Mouse (Mus musculus) embryo, embryonic 10 days (tissue): ENCODE results near the gene Clcn5.

Source experiments
- DNase-seq: peaks from one replicate; pipeline ENCODE4 v3.0.0-alpha.2; 2015; ENCODE audit warnings: low spot score

Clcn5 gene

GRCm38 (mm10) chrX:7319089-7319721, at the start of gene Clcn5:
Gene Clcn5, minus strand, starts transcription at chrX:7319358.
- peak; percentile 92 for DNase-seq

GRCm38 (mm10) chrX:7325455-7325854, 6.3 kb upstream of the Clcn5 start:
- peak; percentile 15 for DNase-seq

DNA sequence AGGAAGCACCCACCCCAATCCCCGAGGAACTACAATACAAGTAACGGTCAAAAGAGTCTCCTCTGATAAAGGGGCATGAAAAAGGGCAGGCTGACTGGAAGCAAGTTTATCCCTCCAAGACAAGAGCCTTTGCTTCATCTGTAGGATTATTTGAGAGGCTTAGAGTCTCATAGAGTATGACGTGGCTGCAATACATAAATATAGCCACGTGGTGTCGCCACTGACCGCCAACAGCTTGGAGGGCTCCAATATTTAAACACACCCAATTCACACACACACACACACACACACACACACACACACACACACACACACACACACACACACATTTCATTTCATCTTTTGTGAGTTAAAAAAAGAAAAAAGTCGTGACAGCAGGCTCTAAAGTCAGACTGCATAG, 3.1 kb upstream of the Clcn5 start:
- DNase-seq, result peak; percentile 67

- DNase-seq, result no peak
Observed at GRCm38 (mm10) chrX:7320571-7320970, 1.4 kb upstream of the Clcn5 start.

DNA sequence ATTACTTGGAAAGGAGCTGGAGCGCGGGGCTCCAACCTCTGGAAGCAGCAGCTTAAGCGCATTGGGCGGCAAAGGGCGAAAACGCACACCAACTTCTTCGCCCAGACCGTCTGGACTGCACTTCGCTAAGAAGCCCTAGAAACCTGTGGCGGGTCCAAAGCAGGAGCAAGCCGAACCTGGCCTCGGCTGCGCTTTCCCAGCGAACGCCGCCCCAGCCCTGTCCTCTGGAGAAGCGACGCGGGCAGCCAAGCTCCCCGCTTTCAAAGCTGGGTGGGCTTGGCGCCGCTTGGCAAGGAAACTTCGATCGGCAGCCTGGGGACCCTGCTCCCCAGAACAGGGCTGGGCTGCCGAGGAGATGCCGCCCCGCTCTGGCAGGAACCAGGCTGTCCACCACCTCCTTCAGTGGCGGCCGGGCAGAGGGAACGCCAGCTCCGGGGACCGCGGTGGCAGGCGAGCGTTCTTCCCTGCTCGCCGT, 570 bp downstream of the Clcn5 start:
- DNase-seq, result peak; percentile 50

DNA sequence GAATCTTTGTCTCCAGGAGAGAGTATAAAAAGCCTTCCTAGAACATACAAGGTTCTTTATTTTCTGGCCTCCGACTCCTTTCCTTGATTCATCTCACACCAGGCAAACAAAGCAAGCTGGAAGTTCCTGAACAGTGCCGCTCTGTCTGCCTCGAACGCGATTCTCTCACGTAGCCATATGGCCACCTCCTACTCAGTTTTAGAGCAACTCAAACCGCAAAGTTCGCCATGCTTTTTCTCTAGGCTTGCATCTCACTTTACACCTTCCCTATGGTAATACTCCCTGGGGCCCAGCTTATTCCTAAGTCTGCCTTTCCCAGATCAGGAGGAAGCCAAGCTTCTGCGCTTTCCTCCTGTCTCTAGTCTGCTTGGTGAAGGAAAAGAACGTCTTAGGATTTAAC, 4.0 kb downstream of the Clcn5 start:
- peak; percentile 11 for DNase-seq

GRCm38 (mm10) chrX:7314645-7315044, 4.5 kb downstream of the Clcn5 start:
- peak; percentile 9 for DNase-seq

- no peak for DNase-seq
Observed at GRCm38 (mm10) chrX:7308242-7308641, 10.9 kb downstream of the Clcn5 start.

- no peak for DNase-seq
Observed at GRCm38 (mm10) chrX:7306861-7307260, 12.3 kb downstream of the Clcn5 start.

GRCm38 (mm10) chrX:7292981-7293380, 26.2 kb downstream of the Clcn5 start:
- no peak for DNase-seq

DNA sequence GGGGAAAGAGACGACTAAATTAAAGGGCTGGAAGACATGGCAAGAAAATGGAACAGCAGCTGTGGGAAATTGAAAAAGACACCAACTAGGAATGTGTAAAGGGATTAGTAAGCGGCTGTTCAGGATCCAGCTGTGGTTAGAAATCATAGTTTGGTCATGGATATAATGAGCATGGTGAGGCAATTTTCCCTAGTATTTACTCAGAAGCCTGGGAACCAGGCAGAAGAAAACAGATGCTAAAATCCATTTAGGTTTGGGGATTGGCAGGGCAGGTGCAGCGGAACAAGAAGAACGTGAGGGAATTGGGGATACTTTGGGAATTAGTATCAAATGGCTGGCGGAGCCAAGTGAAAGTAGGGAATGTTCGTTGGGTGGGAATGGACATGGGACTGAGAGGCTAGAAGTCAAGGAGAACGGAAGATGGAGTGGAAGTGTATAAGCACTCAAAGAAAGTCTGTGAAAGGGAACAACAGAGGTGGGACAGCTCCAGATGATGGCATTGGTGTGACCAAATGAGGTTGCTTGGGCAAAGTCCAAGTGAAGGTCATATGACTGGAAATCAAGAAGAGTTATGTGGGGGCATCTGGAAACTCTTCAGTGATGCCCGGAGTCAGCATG, 26.9 kb downstream of the Clcn5 start:
- DNase-seq, result no peak

GRCm38 (mm10) chrX:7288976-7289375, 30.2 kb downstream of the Clcn5 start:
- DNase-seq, result peak; percentile 32

- DNase-seq, result no peak
Observed at GRCm38 (mm10) chrX:7287051-7287734, 32.0 kb downstream of the Clcn5 start.

GRCm38 (mm10) chrX:7282636-7283035, 36.5 kb downstream of the Clcn5 start:
- DNase-seq, result no peak

DNA sequence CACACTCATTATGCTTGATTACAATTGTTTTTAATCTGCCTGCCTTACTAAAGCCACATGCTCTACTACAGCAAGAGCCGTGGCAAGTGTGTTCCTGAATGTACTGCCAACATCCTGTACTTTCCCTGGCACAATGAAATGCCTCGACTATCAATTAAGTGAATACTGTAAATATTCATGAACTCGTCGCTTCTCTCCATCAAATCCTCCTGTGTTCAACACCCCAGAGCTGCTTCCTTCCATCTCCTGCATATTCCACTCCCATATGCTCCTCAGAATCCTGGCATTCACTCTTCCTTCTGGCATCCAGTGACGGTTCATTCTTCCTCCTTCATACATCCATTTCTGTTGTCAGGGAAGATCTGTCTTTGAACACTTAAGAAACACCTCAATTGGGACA, 39.4 kb downstream of the Clcn5 start:
- DNase-seq, result no peak

DNA sequence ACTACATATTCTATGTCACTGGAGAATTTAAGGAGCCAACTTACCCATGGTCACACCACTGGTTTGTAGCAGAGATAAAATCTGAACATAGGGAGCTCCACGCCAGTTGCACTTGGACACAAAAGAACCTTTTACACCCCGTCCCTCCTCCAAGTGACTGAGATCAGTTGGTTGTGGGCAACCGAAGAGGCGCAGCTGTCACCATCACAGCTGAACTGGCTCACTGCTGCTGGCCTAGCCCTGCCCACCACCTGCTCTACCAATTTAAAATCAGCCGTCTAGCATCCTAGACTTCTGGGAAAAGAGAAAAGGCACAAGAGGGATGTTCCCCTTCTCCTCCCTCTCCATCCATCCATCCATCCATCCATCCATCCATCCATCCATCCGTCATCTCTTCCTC, 42.6 kb downstream of the Clcn5 start:
- DNase-seq, result no peak

GRCm38 (mm10) chrX:7261149-7261548, 58.0 kb downstream of the Clcn5 start:
- DNase-seq, result no peak

- no peak for DNase-seq
Observed at GRCm38 (mm10) chrX:7260400-7261113, 58.6 kb downstream of the Clcn5 start.

GRCm38 (mm10) chrX:7259718-7260117, 59.4 kb downstream of the Clcn5 start:
- DNase-seq, result no peak

DNA sequence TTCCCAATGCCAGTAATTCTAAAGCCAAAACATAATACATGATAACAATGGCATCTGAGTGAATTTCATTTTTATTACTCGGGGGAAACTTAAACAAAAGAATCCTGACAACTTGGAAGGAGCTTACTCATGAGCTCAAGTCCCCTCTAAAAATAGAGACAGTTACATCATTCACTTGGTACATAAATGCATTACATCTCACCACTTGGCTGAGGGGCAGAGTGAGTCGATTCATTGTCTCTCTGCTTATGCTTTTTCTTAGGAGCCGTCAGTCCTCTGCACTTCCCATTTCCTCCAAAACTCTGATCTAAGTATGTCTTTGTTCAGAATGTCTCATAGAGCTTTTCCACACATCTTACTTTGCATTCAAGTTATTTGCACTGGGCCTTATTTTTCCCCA, 63.1 kb downstream of the Clcn5 start:
- no peak for DNase-seq

DNA sequence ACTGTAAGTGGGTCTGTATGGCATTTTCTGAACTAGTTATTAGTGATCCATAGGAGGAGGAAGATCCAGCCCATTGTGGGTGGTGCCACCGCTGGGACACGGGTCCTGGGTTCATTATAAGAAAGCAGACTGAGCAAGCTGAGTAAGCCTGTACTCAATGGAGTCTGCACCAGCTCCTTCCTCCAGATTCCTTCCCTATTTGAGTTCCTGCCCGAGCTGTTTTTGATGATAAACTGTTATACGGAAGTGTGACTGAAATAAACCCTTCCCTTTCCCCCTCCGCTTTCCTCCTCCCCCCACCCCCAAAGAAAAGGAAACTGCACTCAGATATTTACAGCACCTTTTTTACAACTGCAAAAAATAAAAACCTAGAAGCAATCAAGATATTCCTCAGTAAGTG, 115.1 kb downstream of the Clcn5 start:
- DNase-seq, result no peak

DNA sequence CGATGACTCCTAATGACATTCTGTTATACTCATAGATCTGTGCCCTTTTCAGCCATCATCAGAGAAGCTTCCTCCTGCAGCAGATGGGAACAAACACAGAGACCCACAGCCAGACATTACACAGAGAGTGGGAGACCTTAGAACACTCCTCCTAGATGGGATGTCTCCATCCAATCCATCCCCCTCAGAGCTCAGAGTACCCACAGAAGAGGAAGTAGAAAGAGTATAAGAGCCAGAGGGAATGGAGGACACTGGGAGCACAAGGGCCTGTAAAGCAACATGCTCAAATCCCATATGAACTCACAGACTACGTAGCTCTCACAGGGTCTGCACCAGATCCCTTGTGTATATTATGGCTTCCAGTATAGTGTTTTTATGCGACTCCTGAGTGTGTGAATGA, 115.6 kb downstream of the Clcn5 start:
- DNase-seq, result no peak

DNA sequence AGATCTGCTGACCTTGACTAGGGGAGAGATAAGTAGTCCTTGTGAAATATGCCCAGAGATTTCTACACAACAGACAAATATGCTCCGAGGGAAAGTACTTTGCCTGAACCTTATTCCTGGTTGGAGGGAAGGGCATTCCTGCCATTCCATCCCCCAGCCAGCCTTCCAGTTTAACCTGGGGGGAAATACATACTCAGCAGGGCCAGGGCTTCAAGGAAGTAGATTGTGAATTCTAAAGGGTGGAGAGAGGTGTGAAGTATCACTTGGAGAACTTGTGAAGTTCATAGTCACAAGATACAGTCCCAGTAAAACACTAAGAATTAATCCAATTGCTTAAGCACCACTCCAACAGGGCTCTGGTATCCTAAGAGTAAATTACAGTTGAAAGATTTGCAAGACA, 121.3 kb downstream of the Clcn5 start:
- DNase-seq, result no peak
